Mouse (Mus musculus): ENCODE measurements around the gene Gm973. TPM values are rescaled to one million over a fixed set of nuclear protein-coding genes. Genes with fewer than 3 reads are reported as not detected.

Gene Gm973
- polyA plus RNA-seq, 1 experiment from 2014 or later, result 0.99 TPM

GRCm38 (mm10) chr1:59548486-59548885, 32.4 kb downstream of the Gm973 start:
- no peaks in the 10 kb centered on the region for H3K9me3 ChIP-seq (ENCODE audit: control insufficient read depth, low read length)
- DNase-seq (ENCODE audit: low spot score) (no peak), ATAC-seq (replicated peaks; ENCODE audit: low FRiP score) (no peak)
- peaks cover 4% of the 10 kb centered on the region for H3K4me1 ChIP-seq (replicated peaks; ENCODE audit: control insufficient read depth, insufficient read depth, low read length)
- H3K9ac ChIP-seq (ENCODE audit: low read length), result no peak overlapping the region
- no peak overlapping the region for H3K27ac ChIP-seq (ENCODE audit: low read depth, low read length)
- no peaks in the 10 kb centered on the region for H3K27me3 ChIP-seq (ENCODE audit: control insufficient read depth, insufficient read depth, low read length)
- H3K4me2 ChIP-seq (ENCODE audit: low read depth, low read length, severe bottlenecking), result no peak overlapping the region
- 83% methylated on average over 5 of the region's 5 CpGs for WGBS
- no peak overlapping the region for H3K4me3 ChIP-seq (ENCODE audit: low read depth, low read length)
- no peaks in the 10 kb centered on the region for H3K36me3 ChIP-seq (ENCODE audit: control insufficient read depth, insufficient read depth, low read length)

- H3K9ac ChIP-seq (ENCODE audit: low read length), result no peak overlapping the region
- no peak overlapping the region for H3K4me2 ChIP-seq (ENCODE audit: low read depth, low read length, severe bottlenecking)
- 62% methylated on average over 7 of the region's 7 CpGs for WGBS
- no peak for DNase-seq (ENCODE audit: low spot score)
- no peaks in the 10 kb centered on the region for H3K27me3 ChIP-seq (ENCODE audit: control insufficient read depth, insufficient read depth, low read length)
- H3K36me3 ChIP-seq (ENCODE audit: control insufficient read depth, insufficient read depth, low read length), result no peaks in the 10 kb centered on the region
- H3K4me1 ChIP-seq (replicated peaks; ENCODE audit: control insufficient read depth, insufficient read depth, low read length), result peaks cover 9% of the 10 kb centered on the region
- no peaks in the 10 kb centered on the region for H3K9me3 ChIP-seq (ENCODE audit: control insufficient read depth, low read length)
- ATAC-seq (replicated peaks; ENCODE audit: low FRiP score), result no peak
- no peak overlapping the region for H3K4me3 ChIP-seq (ENCODE audit: low read depth, low read length)
- H3K27ac ChIP-seq (ENCODE audit: low read depth, low read length), result no peak overlapping the region
Measured at GRCm38 (mm10) chr1:59549036-59549675, 33.1 kb downstream of the Gm973 start.

DNA sequence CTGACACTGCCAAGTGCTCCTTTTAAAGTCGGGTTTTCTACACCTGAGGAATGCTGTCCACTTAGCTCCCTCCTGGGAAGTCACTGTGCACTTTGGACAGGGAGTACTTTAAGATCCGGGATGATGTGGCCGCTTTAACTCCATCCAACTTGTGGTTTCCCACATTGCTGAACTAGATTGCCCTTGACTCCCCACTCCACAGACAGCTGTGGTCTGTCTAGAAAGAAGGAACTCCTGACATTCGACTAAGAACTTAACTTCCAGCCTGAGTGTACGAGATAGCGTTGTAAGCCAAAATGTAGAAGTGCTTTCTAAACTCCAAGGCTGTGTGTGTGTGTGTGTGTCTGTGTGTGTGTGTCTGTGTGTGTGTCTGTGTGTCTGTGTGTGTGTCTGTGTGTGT, 34.2 kb downstream of the Gm973 start:
- ATAC-seq (replicated peaks; ENCODE audit: low FRiP score) (no peak), DNase-seq (ENCODE audit: low spot score) (no peak)
- WGBS, result 85% methylated on average over 6 of the region's 6 CpGs
- H3K27ac ChIP-seq (ENCODE audit: low read depth, low read length), result no peak overlapping the region
- no peak overlapping the region for H3K9ac ChIP-seq (ENCODE audit: low read length)
- no peaks in the 10 kb centered on the region for H3K9me3 ChIP-seq (ENCODE audit: control insufficient read depth, low read length)
- H3K4me1 ChIP-seq (replicated peaks; ENCODE audit: control insufficient read depth, insufficient read depth, low read length), result peaks cover 9% of the 10 kb centered on the region
- H3K36me3 ChIP-seq (ENCODE audit: control insufficient read depth, insufficient read depth, low read length), result no peaks in the 10 kb centered on the region
- no peaks in the 10 kb centered on the region for H3K27me3 ChIP-seq (ENCODE audit: control insufficient read depth, insufficient read depth, low read length)
- no peak overlapping the region for H3K4me2 ChIP-seq (ENCODE audit: low read depth, low read length, severe bottlenecking)
- no peak overlapping the region for H3K4me3 ChIP-seq (ENCODE audit: low read depth, low read length)

GRCm38 (mm10) chr1:59550996-59551395, 34.9 kb downstream of the Gm973 start:
- Histone ChIP-seq H3K4me2 (ENCODE audit: low read depth, low read length, severe bottlenecking) (no peak overlapping the region), H3K9me3 (ENCODE audit: control insufficient read depth, low read length) (no peaks in the 10 kb centered on the region), H3K36me3 (ENCODE audit: control insufficient read depth, insufficient read depth, low read length) (no peaks in the 10 kb centered on the region), H3K27me3 (ENCODE audit: control insufficient read depth, insufficient read depth, low read length) (no peaks in the 10 kb centered on the region), H3K27ac (ENCODE audit: low read depth, low read length) (no peak overlapping the region), H3K4me3 (ENCODE audit: low read depth, low read length) (no peak overlapping the region), H3K9ac (ENCODE audit: low read length) (no peak overlapping the region), H3K4me1 (replicated peaks; ENCODE audit: control insufficient read depth, insufficient read depth, low read length) (peaks cover 9% of the 10 kb centered on the region)
- ATAC-seq (replicated peaks; ENCODE audit: low FRiP score) (no peak), DNase-seq (ENCODE audit: low spot score) (no peak)
- WGBS, result 53% methylated on average over 11 of the region's 11 CpGs

DNA sequence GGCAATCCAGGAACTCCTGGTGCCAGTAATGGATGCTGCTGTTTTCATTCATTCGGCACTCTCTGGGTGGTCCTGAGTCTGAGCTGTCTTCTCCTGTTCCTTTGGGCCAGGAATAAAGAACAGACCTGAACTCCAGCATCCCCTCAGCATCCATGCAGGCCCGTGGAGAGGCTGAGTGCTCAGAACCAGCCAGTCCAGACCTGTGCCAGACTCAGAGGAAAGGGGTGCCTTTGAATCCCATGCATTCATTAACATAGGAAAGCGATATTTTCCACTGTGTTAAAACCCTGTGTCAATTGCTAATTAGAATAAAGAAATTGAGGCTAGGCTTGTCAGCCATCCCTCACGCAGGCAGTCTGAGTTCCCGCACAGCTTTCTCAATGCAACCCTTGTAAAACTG, 37.6 kb downstream of the Gm973 start:
- ATAC-seq (replicated peaks; ENCODE audit: low FRiP score) (no peak), DNase-seq (ENCODE audit: low spot score) (no peak)
- no peak overlapping the region for H3K4me2 ChIP-seq (ENCODE audit: low read depth, low read length, severe bottlenecking)
- H3K4me3 ChIP-seq (ENCODE audit: low read depth, low read length), result no peak overlapping the region
- H3K27ac ChIP-seq (ENCODE audit: low read depth, low read length), result no peak overlapping the region
- peaks cover 9% of the 10 kb centered on the region for H3K4me1 ChIP-seq (replicated peaks; ENCODE audit: control insufficient read depth, insufficient read depth, low read length)
- H3K9ac ChIP-seq (ENCODE audit: low read length), result no peak overlapping the region
- H3K36me3 ChIP-seq (ENCODE audit: control insufficient read depth, insufficient read depth, low read length), result no peaks in the 10 kb centered on the region
- no peaks in the 10 kb centered on the region for H3K27me3 ChIP-seq (ENCODE audit: control insufficient read depth, insufficient read depth, low read length)
- whole genome bisulfite sequencing, result 31% methylated on average over 5 of the region's 5 CpGs
- H3K9me3 ChIP-seq (ENCODE audit: control insufficient read depth, low read length), result no peaks in the 10 kb centered on the region

GRCm38 (mm10) chr1:59563581-59563980, 47.5 kb downstream of the Gm973 start:
- H3K27ac ChIP-seq (ENCODE audit: low read depth, low read length), result no peak overlapping the region
- 74% methylated on average over 2 of the region's 2 CpGs for WGBS

DNA sequence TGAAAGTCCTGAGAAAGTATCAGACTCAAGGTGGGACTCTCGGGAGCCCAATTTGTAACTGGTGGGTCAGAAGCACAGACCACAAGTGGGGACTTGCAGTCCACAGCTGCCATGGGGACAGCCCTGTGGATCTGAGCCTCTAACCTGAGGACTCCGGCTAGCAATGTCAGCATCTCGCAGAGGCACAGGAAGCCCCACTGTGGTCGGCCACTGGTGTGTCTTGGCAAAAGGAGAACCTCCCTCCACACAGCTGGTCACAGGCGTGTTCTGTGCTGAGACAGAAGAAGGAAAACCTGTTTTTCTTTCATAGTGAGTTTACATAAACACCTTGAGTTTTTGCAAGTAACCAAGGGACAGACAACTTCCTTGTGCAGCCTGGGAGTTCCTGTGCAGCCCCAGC, 49.7 kb downstream of the Gm973 start:
- 87% methylated on average over 5 of the region's 5 CpGs for WGBS

More at GRCm38 (mm10) chr1:59563581-59563980, 47.5 kb downstream of the Gm973 start:
- Histone ChIP-seq H3K36me3 (ENCODE audit: control insufficient read depth, insufficient read depth, low read length) (no peaks in the 10 kb centered on the region), H3K4me2 (ENCODE audit: low read depth, low read length, severe bottlenecking) (no peak overlapping the region), H3K27me3 (ENCODE audit: control insufficient read depth, insufficient read depth, low read length) (no peaks in the 10 kb centered on the region), H3K9me3 (ENCODE audit: control insufficient read depth, low read length) (no peaks in the 10 kb centered on the region), H3K9ac (ENCODE audit: low read length) (no peak overlapping the region), H3K4me1 (replicated peaks; ENCODE audit: control insufficient read depth, insufficient read depth, low read length) (no peaks in the 10 kb centered on the region), H3K4me3 (ENCODE audit: low read depth, low read length) (no peak overlapping the region)
- ATAC-seq (replicated peaks; ENCODE audit: low FRiP score), result no peak
- no peak for DNase-seq (ENCODE audit: low spot score)

DNA sequence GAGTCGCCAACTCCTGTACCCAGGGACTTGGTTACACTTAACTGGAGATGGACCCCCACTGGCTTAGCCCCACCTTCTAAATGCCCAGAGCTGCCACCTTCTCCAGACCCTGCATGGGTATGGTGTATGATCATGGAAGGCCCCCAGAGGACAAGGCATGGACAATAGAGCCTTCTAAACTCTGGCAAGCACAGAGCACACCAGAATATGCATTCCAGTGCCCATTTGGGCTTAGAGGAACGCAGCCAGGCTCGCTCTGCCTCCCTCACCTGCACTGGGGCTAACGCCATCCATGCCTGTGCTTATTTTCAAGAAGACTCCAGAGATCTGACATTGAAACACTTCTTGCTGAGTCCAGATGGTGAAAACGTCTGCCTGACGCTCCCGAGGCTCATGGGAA, 50.2 kb downstream of the Gm973 start:
- no peak for ATAC-seq (replicated peaks; ENCODE audit: low FRiP score)
- H3K36me3 ChIP-seq (ENCODE audit: control insufficient read depth, insufficient read depth, low read length), result no peaks in the 10 kb centered on the region
- H3K27me3 ChIP-seq (ENCODE audit: control insufficient read depth, insufficient read depth, low read length), result no peaks in the 10 kb centered on the region
- H3K9ac ChIP-seq (ENCODE audit: low read length), result no peak overlapping the region
- DNase-seq (ENCODE audit: low spot score), result no peak
- 78% methylated on average over 7 of the region's 7 CpGs for WGBS
- H3K4me1 ChIP-seq (replicated peaks; ENCODE audit: control insufficient read depth, insufficient read depth, low read length), result no peaks in the 10 kb centered on the region
- no peak overlapping the region for H3K4me3 ChIP-seq (ENCODE audit: low read depth, low read length)
- H3K9me3 ChIP-seq (ENCODE audit: control insufficient read depth, low read length), result no peaks in the 10 kb centered on the region
- H3K4me2 ChIP-seq (ENCODE audit: low read depth, low read length, severe bottlenecking), result no peak overlapping the region
- H3K27ac ChIP-seq (ENCODE audit: low read depth, low read length), result no peak overlapping the region

More for the DNA sequence above, 49.7 kb downstream of the Gm973 start:
- no peak overlapping the region for H3K9ac ChIP-seq (ENCODE audit: low read length)
- H3K36me3 ChIP-seq (ENCODE audit: control insufficient read depth, insufficient read depth, low read length), result no peaks in the 10 kb centered on the region
- H3K27me3 ChIP-seq (ENCODE audit: control insufficient read depth, insufficient read depth, low read length), result no peaks in the 10 kb centered on the region
- no peaks in the 10 kb centered on the region for H3K9me3 ChIP-seq (ENCODE audit: control insufficient read depth, low read length)
- ATAC-seq (replicated peaks; ENCODE audit: low FRiP score) (no peak), DNase-seq (ENCODE audit: low spot score) (no peak)
- H3K27ac ChIP-seq (ENCODE audit: low read depth, low read length), result no peak overlapping the region
- H3K4me3 ChIP-seq (ENCODE audit: low read depth, low read length), result no peak overlapping the region
- H3K4me2 ChIP-seq (ENCODE audit: low read depth, low read length, severe bottlenecking), result no peak overlapping the region
- no peaks in the 10 kb centered on the region for H3K4me1 ChIP-seq (replicated peaks; ENCODE audit: control insufficient read depth, insufficient read depth, low read length)

- Histone ChIP-seq H3K9ac (ENCODE audit: low read length) (no peak overlapping the region), H3K27me3 (ENCODE audit: control insufficient read depth, insufficient read depth, low read length) (no peaks in the 10 kb centered on the region), H3K4me1 (replicated peaks; ENCODE audit: control insufficient read depth, insufficient read depth, low read length) (no peaks in the 10 kb centered on the region), H3K9me3 (ENCODE audit: control insufficient read depth, low read length) (no peaks in the 10 kb centered on the region), H3K4me2 (ENCODE audit: low read depth, low read length, severe bottlenecking) (no peak overlapping the region), H3K27ac (ENCODE audit: low read depth, low read length) (no peak overlapping the region), H3K36me3 (ENCODE audit: control insufficient read depth, insufficient read depth, low read length) (no peaks in the 10 kb centered on the region), H3K4me3 (ENCODE audit: low read depth, low read length) (no peak overlapping the region)
- DNase-seq (ENCODE audit: low spot score), result no peak
- no peak for ATAC-seq (replicated peaks; ENCODE audit: low FRiP score)
- WGBS, result 66% methylated on average over 6 of the region's 6 CpGs
Measured at GRCm38 (mm10) chr1:59566926-59567325, 50.9 kb downstream of the Gm973 start.

All from forebrain, embryonic 11.5 days (tissue).